Mouse (Mus musculus): ENCODE measurements at regions not wholly inside any gene's neighbourhood (a gene's known extent, or its start where the extent isn't known, plus 50 kb on each side); places are given as distances from the start of the nearest gene placed in this dataset.

- Histone ChIP-seq H3K9ac (ENCODE audit: low read depth, low read length) (no peak overlapping the region), H3K36me3 (ENCODE audit: control insufficient read depth, insufficient read depth, low read length) (no peaks in the 10 kb centered on the region), H3K27ac (ENCODE audit: low read length) (no peak overlapping the region), H3K4me2 (ENCODE audit: low read length) (no peak overlapping the region), H3K27me3 (ENCODE audit: control insufficient read depth, insufficient read depth, low read depth, low read length) (no peaks in the 10 kb centered on the region), H3K9me3 (replicated peaks; ENCODE audit: control insufficient read depth, low read length, poor library complexity, severe bottlenecking) (no peaks in the 10 kb centered on the region), H3K4me1 (ENCODE audit: control insufficient read depth, insufficient read depth, low read length) (no peaks in the 10 kb centered on the region), H3K4me3 (ENCODE audit: low read depth, low read length) (no peak overlapping the region)
- ATAC-seq, result no peak
These were observed 72.6 kb downstream of the Zfp120 start for GRCm38 (mm10) chr2:150063891-150064290.

GRCm38 (mm10) chr2:150060046-150060725 lies 76.3 kb downstream of the Zfp120 start:
- no peaks in the 10 kb centered on the region for H3K27me3 ChIP-seq (ENCODE audit: control insufficient read depth, insufficient read depth, low read depth, low read length)
- H3K9ac ChIP-seq (ENCODE audit: low read depth, low read length), result no peak overlapping the region
- 75% methylated on average over 2 of the region's 2 CpGs for WGBS
- H3K4me1 ChIP-seq (ENCODE audit: control insufficient read depth, insufficient read depth, low read length), result no peaks in the 10 kb centered on the region
- no peak overlapping the region for H3K4me3 ChIP-seq (ENCODE audit: low read depth, low read length)
- ATAC-seq, result peak; percentile 69; the same call in 1 of the 2 replicates
- H3K36me3 ChIP-seq (ENCODE audit: control insufficient read depth, insufficient read depth, low read length), result no peaks in the 10 kb centered on the region
- no peak overlapping the region for H3K4me2 ChIP-seq (ENCODE audit: low read length)
- H3K9me3 ChIP-seq (replicated peaks; ENCODE audit: control insufficient read depth, low read length, poor library complexity, severe bottlenecking), result no peaks in the 10 kb centered on the region
- H3K27ac ChIP-seq (ENCODE audit: low read length), result no peak overlapping the region

- H3K4me3 ChIP-seq (ENCODE audit: low read depth, low read length), result no peak overlapping the region
- ATAC-seq, result peak; percentile 78
- H3K9ac ChIP-seq (ENCODE audit: low read depth, low read length), result no peak overlapping the region
- no peak overlapping the region for H3K27ac ChIP-seq (ENCODE audit: low read length)
- 47% methylated on average over 5 of the region's 5 CpGs for WGBS
- no peaks in the 10 kb centered on the region for H3K4me1 ChIP-seq (ENCODE audit: control insufficient read depth, insufficient read depth, low read length)
- H3K4me2 ChIP-seq (ENCODE audit: low read length), result no peak overlapping the region
- H3K9me3 ChIP-seq (replicated peaks; ENCODE audit: control insufficient read depth, low read length, poor library complexity, severe bottlenecking), result no peaks in the 10 kb centered on the region
- H3K36me3 ChIP-seq (ENCODE audit: control insufficient read depth, insufficient read depth, low read length), result no peaks in the 10 kb centered on the region
- H3K27me3 ChIP-seq (ENCODE audit: control insufficient read depth, insufficient read depth, low read depth, low read length), result no peaks in the 10 kb centered on the region
These were observed 79.8 kb downstream of the Zfp120 start for GRCm38 (mm10) chr2:150056626-150057231.
